In the genomic region with DNA sequence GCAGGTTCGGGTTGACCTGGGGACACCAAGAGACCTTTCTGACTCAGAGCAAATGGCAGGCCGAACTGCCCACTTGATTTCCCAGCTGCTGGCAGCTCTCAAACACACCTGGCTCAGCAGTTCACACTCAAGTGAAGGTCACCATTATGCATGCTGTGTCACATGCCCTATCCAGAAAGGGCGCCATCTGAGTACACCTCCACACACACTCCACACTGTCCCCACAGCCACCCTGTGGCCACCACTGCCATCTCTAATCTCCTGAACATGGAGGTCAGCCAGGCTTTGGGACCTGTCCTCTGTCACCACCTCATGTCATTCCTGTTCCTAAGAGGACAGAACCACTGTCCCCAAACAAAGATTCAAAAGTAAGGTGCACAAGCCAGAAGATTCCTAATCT, we compare ENCODE assay signal across 27 mouse cellular contexts. TPM values are rescaled to one million over a fixed set of nuclear protein-coding genes. Genes with fewer than 3 reads are reported as not detected.
A peak's percentile ranks its signal among the peaks of the same experiment; 100 is the strongest.
DNase-seq lines count a peak whose midpoint lies in the region; ATAC-seq and TF ChIP-seq lines count a peak whose summit lies in the region.
"Had no signal": no experiment of that assay in that cellular context is flagged by ENCODE, and none has a peak within 500 bp of the region (broad histone marks: within the 10 kb centered on the region; RNA-seq: fewer than 3 reads in every experiment).

No protein-coding gene starts in this region.

- peak overlapping the region; percentile 52; the same call in 1 of the 2 replicates for H3K27ac ChIP-seq in heart, postnatal 0 days (ENCODE audit: low read depth)
- no peak overlapping the region for H3K27ac ChIP-seq in heart, embryonic 11.5 days (ENCODE audit: low read depth, low read length)
- H3K27ac ChIP-seq in layer of hippocampus, adult 2 months, result peak overlapping the region; percentile 20; the same call in 1 of the 2 replicates
- H3K27ac ChIP-seq in lung, embryonic 16.5 days (ENCODE audit: low read length), result peak overlapping the region; percentile 86; the same call in 1 of the 2 replicates
- H3K27ac ChIP-seq: embryonic facial prominence, embryonic 10.5 days; embryonic facial prominence, embryonic 13.5 days; forebrain, embryonic 12.5 days; forebrain, embryonic 15.5 days; hindbrain, embryonic 14.5 days; hindbrain, postnatal 0 days had no signal

- no peak overlapping the region for H3K4me3 ChIP-seq in heart, postnatal 0 days (ENCODE audit: low read depth, low read length)
- no peak overlapping the region for H3K4me3 ChIP-seq in heart, embryonic 11.5 days (ENCODE audit: low read depth, low read length)
- H3K4me3 ChIP-seq in layer of hippocampus, adult 2 months, result no peak overlapping the region
- no peak overlapping the region for H3K4me3 ChIP-seq in lung, embryonic 16.5 days (ENCODE audit: low read length)
- no peak overlapping the region for H3K4me3 ChIP-seq in lung, adult 2 months (replicated peaks; ENCODE audit: extremely low read depth, low read depth, low read length)
- H3K4me3 ChIP-seq: embryonic facial prominence, embryonic 10.5 days; embryonic facial prominence, embryonic 13.5 days; erythroblast, embryonic 14.5 days; forebrain, embryonic 12.5 days; forebrain, embryonic 15.5 days had no signal

- no peak overlapping the region for H3K4me2 ChIP-seq in heart, postnatal 0 days (ENCODE audit: low read depth, low read length)
- H3K4me2 ChIP-seq in heart, embryonic 11.5 days, result no peak overlapping the region
- no peak overlapping the region for H3K4me2 ChIP-seq in lung, embryonic 16.5 days (ENCODE audit: low read depth, low read length)
- H3K4me2 ChIP-seq: embryonic facial prominence, embryonic 13.5 days; forebrain, embryonic 12.5 days; forebrain, embryonic 15.5 days; hindbrain, embryonic 14.5 days had no signal

- peak; percentile 81; the same call in 1 of the 2 replicates for TF ChIP-seq EP300 in heart, postnatal 0 days (IDR thresholded peaks at IDR 0.05; ENCODE audit: low read depth)

- peak; percentile 79 for ATAC-seq in heart, postnatal 0 days (ENCODE audit: insufficient read depth, low read depth)
- no peak for ATAC-seq in heart, embryonic 11.5 days (replicated peaks; ENCODE audit: insufficient number of reproducible peaks, low FRiP score, low TSS enrichment)
- ATAC-seq in lung, embryonic 16.5 days (ENCODE audit: low read depth), result no peak
- ATAC-seq: activated CD4-positive, CD25-positive, alpha-beta regulatory T cell, adult 4 months; forebrain, embryonic 15.5 days; hindbrain, postnatal 0 days; inflammation-experienced regulatory T-cells, adult 6 months; intestine, embryonic 16.5 days had no signal

- TF ChIP-seq CTCF in heart, postnatal 0 days (IDR thresholded peaks at IDR 0.05; ENCODE audit: low read depth), result peak; percentile 18
- no peak for TF ChIP-seq CTCF in layer of hippocampus, adult 2 months (conservative IDR thresholded peaks at IDR 0.05)
- TF ChIP-seq CTCF in lung, adult 2 months (IDR thresholded peaks at IDR 0.05; ENCODE audit: insufficient read depth, low read length), result no peak

- H3K9ac ChIP-seq in heart, postnatal 0 days (replicated peaks; ENCODE audit: low read depth, low read length), result no peak overlapping the region
- H3K9ac ChIP-seq in heart, embryonic 11.5 days (ENCODE audit: low read depth, low read length), result no peak overlapping the region
- no peak overlapping the region for H3K9ac ChIP-seq in lung, embryonic 16.5 days (ENCODE audit: low read length)
- H3K9ac ChIP-seq: embryonic facial prominence, embryonic 13.5 days; forebrain, embryonic 12.5 days; forebrain, embryonic 15.5 days; hindbrain, embryonic 14.5 days had no signal

- no peak for TF ChIP-seq POLR2A in lung, adult 2 months (IDR thresholded peaks at IDR 0.05; ENCODE audit: borderline replicate concordance, extremely low read depth, low read depth, low read length)

- intact Hi-C loops in heart, postnatal 25 days (cut with DNase I), result no loop called here

- no peaks in the 10 kb centered on the region for H3K9me3 ChIP-seq in heart, postnatal 0 days (replicated peaks; ENCODE audit: control insufficient read depth, low read length)
- H3K9me3 ChIP-seq in heart, embryonic 11.5 days (replicated peaks; ENCODE audit: control insufficient read depth, low read length), result no peaks in the 10 kb centered on the region
- H3K9me3 ChIP-seq in lung, embryonic 16.5 days (ENCODE audit: control insufficient read depth, low read length), result no peaks in the 10 kb centered on the region
- H3K9me3 ChIP-seq: embryonic facial prominence, embryonic 10.5 days; embryonic facial prominence, embryonic 13.5 days; forebrain, embryonic 12.5 days; forebrain, embryonic 15.5 days had no signal

- WGBS in heart, postnatal 0 days, result 73% methylated on average over 3 of the region's 3 CpGs
- WGBS in heart, embryonic 11.5 days (ENCODE audit: insufficient replicate concordance), result 68% methylated on average over 3 of the region's 3 CpGs
- WGBS in lung, embryonic 16.5 days, result 82% methylated on average over 3 of the region's 3 CpGs
- 90% methylated on average over 3 of the region's 3 CpGs for WGBS in lung, adult 2 months

- no peaks in the 10 kb centered on the region for H3K36me3 ChIP-seq in heart, postnatal 0 days (replicated peaks; ENCODE audit: control insufficient read depth, insufficient read depth, low read length)
- H3K36me3 ChIP-seq in heart, embryonic 11.5 days (ENCODE audit: control insufficient read depth, insufficient read depth, low read length), result no peaks in the 10 kb centered on the region
- H3K36me3 ChIP-seq in lung, embryonic 16.5 days (ENCODE audit: control insufficient read depth, insufficient read depth, low read length), result no peaks in the 10 kb centered on the region
- H3K36me3 ChIP-seq: embryonic facial prominence, embryonic 10.5 days; embryonic facial prominence, embryonic 13.5 days; forebrain, embryonic 12.5 days; forebrain, embryonic 15.5 days had no signal

- DNase-seq in heart, adult 11 months, result peak; percentile 96
- DNase-seq in heart, postnatal 25 days (ENCODE audit: low spot score), result no peak
- peak; percentile 59 for DNase-seq in heart, postnatal 0 days (ENCODE audit: low spot score)
- no peak for DNase-seq in layer of hippocampus, adult 2 months (ENCODE audit: low spot score in 2 of 2)
- no peak for DNase-seq in layer of hippocampus, postnatal 10 days (ENCODE audit: low spot score in 2 of 2)
- DNase-seq in lung, adult 2 months, result no peak
- DNase-seq: adrenal gland, adult 8-10 months; adrenal gland, postnatal 25 days; cerebellum, adult 11-12 months; cerebellum, adult 8-10 months; cerebellum, postnatal 10 days; cerebellum, postnatal 36 days; embryo, embryonic 11 days; gastrocnemius, postnatal 36 days; heart, postnatal 36 days had no signal

- no peaks in the 10 kb centered on the region for H3K27me3 ChIP-seq in heart, postnatal 0 days (ENCODE audit: control insufficient read depth, insufficient read depth, low read length)
- H3K27me3 ChIP-seq in heart, embryonic 11.5 days (ENCODE audit: control insufficient read depth, insufficient read depth, low read length), result no peaks in the 10 kb centered on the region
- no peaks in the 10 kb centered on the region for H3K27me3 ChIP-seq in lung, embryonic 16.5 days (ENCODE audit: control insufficient read depth, insufficient read depth, low read depth, low read length)
- H3K27me3 ChIP-seq: embryonic facial prominence, embryonic 13.5 days; forebrain, embryonic 12.5 days; forebrain, embryonic 15.5 days had no signal

- H3K4me1 ChIP-seq in heart, postnatal 0 days (ENCODE audit: control insufficient read depth, insufficient read depth), result peaks cover 37% of the 10 kb centered on the region
- H3K4me1 ChIP-seq in heart, embryonic 11.5 days (ENCODE audit: control insufficient read depth, insufficient read depth, low read length), result peaks cover 22% of the 10 kb centered on the region
- peaks cover 45% of the 10 kb centered on the region for H3K4me1 ChIP-seq in lung, embryonic 16.5 days (replicated peaks; ENCODE audit: control insufficient read depth, insufficient read depth, low read length)
- H3K4me1 ChIP-seq in lung, adult 2 months (ENCODE audit: control insufficient read depth, insufficient read depth, low read length), result peaks cover 22% of the 10 kb centered on the region

RNA-seq across cellular contexts. Expression of a gene that starts 35.3 kb away (rescaled TPM):
- total RNA-seq in heart, postnatal 25 days (2021), result 10 to 100 TPM in 1 of 2 experiments, 1 to 10 TPM in 1; 9.5 to 15.1 TPM
- 9.1 and 45.9 TPM in 2 replicates for total RNA-seq in heart, postnatal 0 days (2014; rRNA removed; ENCODE audit: low replicate concordance)
- polyA plus RNA-seq in heart, postnatal 0 days (2015; fragmentation: Nextera tagmentation; extraction: Ambion mirVana), result 5.1 and 5.5 TPM in 2 replicates
- polyA plus RNA-seq in heart, embryonic 11.5 days (2014; fragmentation: Nextera tagmentation; extraction: Ambion mirVana), result 3.7 TPM in 2 replicates
- 100 to 1,000 TPM; 226 to 243 TPM for total RNA-seq in layer of hippocampus, adult 2 months (2021)
- total RNA-seq in layer of hippocampus, postnatal 10 days (2021), result 100 to 1,000 TPM; 131 to 136 TPM
- polyA plus RNA-seq in lung, embryonic 16.5 days (2015; fragmentation: Nextera tagmentation; extraction: Ambion mirVana), result 21.6 and 24.6 TPM in 2 replicates
- polyA plus RNA-seq in lung, adult 2 months (2012; rRNA removed), result 48.8 and 51.9 TPM in 2 replicates
- polyA plus RNA-seq: erythroblast, embryonic 14.5 days had no signal

Comparison
In these comparisons a context has a peak if more than half of its experiments do, and no peak if none do; other contexts are left out.
1. DNase-seq: peak in heart, adult 11 months (single experiment) and heart, postnatal 0 days (single experiment); none in heart, postnatal 25 days (single experiment), layer of hippocampus, adult 2 months (0 of 2), layer of hippocampus, postnatal 10 days (0 of 2) and lung, adult 2 months (single experiment).